Mouse (Mus musculus) natural killer cell, adult 2 months (primary cell): ENCODE measurements around the gene Avil.

Experiments
- DNase-seq, 2 experiments: peaks; one replicate each; pipeline ENCODE4 v3.0.0; 2022; ENCODE audit warnings: low spot score in 2 of 2

Gene Avil

GRCm38 (mm10) chr10:126980933-126981530, 19.5 kb upstream of the Avil start:
- no peak for DNase-seq

DNA sequence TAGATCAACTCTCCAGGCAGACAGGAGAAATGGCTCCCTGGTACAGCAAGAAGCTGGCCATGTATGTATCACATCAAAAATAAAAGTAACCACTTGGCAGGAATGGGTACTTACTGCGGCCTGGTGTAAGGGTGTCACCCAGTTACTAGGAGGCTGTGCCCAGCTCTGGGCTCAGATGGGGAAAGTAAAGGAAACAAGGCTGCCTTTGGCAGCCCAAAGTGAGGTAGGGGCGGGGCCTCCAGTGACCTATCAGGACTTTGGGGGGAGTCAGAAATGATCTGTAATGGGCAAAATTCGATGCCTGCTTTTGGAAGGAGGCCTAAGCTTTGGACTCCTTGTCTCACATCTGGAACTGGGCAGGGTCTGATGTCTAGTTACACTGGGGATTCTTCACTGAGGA, 18.8 kb upstream of the Avil start:
- no peak for DNase-seq

DNA sequence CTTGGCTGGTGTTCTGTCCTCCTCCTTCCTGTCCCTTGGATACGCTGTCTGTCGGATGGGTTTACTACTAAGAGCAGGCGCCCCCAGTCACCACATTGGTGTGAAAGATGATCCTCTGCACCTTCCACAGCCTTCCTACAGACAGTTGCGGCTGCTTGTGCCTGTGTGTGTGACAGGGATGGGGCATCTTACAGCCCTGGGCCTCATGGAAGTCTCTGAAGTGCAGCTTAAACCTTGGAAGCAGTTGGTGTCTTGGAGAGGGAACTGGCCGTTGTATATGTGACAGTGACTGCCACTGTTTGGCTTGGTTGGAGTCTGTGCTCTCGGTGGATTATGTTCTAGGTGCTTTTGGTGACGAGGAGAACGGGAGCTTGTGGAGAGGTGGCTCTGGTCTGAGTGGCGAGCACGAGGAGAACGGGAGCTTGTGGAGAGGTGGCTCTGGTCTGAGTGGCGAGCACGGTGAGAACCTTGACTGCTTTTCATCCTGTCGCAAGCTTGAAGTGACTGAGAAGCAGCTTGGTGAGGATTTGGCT, 17.2 kb upstream of the Avil start:
- no peak for DNase-seq

DNA sequence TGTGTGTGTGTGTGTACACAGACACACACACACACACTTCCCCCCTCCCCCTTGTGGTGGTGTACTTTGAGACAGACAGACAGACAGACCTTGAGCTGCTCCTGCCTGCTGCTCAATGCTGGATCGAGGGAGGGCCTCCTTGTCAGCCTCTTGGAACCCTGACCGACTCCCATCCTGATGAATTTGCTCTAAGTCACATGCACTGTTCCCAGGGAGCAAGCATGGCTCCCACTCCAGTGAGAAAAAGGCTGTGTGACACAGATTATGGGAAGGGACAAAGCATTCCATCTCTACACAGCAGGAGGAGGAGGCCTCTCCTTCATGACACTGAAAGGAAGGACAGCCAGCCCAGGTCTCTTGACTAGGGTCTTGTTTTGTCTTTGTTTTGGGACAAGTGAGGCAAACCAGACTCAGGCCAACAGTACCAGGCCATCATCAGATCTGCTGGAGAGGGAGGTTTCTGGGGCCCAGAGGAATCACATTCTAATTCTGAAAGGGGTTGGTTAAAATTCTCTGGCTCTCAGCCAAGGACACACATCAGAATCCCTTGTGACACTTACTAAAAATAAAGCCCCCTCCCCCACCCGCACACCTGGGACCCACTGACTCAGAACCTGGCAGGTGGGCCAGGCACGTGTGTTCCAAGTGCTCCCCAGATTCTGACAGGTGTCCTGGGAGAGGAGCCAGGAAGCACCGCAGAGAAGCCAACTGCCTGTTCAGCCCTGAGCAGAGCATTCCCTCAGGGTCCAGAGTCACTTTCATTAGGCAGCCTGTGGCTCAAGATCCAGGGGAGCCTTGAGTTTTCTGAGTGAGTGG, 16.1 kb upstream of the Avil start:
- no peak for DNase-seq

DNA sequence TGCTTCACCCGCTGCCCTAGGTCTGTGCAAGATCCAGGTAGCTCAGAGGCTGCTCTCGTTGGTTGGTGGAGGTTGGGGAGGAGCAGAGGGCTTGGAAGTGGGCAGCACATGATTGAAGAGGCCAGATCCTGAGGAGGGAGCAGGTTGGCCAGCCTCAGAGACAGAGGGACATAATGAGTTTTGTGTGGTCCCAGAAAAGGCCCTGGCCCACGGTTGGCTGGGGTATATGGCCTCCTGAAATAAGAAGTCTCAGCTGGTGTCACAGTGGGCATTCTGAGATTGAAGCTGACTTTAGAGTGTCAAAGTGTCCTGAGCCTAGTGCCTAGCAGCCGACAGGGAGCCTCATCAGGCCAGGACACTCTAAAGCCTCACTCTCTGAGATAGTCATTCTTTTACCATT, 15.4 kb upstream of the Avil start:
- DNase-seq, result no peak

- no peak for DNase-seq
These were observed 14.9 kb upstream of the Avil start for GRCm38 (mm10) chr10:126985579-126985978.

DNA sequence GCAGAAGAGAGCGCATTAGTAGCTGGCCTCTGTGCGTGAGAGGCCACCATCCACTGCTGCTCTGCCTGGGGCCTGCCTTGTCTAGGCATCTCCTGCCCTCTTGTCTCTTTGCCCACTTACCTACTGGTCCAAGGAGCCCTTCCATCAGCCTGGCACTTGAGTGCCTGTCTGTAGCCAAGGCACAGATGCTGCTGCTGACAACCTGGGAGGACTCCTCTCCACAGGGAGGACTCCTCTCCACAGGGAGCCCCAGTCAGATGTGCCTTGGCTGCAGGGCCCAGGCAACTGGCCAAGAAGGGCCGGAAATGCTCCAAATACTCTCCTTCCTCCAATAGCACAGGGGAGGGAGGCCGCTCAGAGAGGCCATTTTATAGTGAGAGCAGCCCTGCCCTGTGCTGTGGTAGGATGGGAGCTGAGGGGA, 14.0 kb upstream of the Avil start:
- no peak for DNase-seq

DNA sequence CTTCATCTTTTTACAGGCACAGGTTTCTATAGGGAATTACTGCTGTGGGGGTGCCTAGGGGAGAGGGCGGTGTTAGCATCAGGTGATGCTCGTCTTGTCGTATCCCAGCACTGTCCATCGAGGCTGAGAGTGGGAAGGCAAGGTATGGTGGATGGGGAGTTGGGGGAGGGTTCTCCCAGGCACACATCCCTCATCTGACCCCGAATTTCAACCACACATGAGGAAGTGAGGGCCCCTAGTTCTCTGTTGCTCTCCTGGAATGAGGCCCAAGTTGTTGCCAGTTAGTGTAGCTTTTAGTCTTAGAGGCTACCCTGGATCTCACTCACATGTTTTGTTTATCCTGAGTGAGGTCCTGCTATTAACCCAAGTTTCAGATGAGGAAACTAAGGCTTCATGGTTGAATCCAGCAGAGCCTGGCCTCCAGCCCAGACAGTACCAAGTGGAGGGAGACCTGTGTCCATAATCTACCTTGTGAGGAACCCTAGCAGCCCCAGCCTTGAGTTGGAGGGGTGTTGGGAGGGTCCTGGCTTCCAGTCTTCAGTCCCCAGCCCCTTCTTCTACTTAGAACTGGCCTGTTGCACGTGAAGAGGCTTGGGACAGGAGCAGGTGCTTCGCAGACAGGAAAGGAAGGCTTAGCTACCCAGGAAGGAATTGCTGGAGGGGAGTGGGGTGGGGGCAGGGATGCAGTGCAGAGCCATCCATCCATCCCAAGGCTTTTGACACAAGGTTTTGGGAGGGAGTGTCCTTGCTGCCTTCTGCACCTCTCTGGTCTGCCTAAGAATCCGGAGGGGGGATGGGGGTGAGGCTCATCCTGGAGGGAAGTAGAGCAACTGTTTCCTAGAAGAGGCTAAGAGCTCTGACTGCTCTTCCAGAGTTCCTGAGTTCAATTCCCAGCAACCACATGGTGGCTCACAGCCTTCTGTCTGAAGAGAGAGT, 13.1 kb upstream of the Avil start:
- DNase-seq, result no peak

GRCm38 (mm10) chr10:126988513-126989165, 11.9 kb upstream of the Avil start:
- DNase-seq, result no peak

- peak; percentile 76 to 84 for DNase-seq
These were observed 10.0 kb upstream of the Avil start for GRCm38 (mm10) chr10:126990313-126991056.

- no peak for DNase-seq
These were observed 8.8 kb upstream of the Avil start for GRCm38 (mm10) chr10:126991676-126992075.

GRCm38 (mm10) chr10:126993621-126994020, 6.9 kb upstream of the Avil start:
- peak in 1 of 2 experiments; percentile 24 for DNase-seq

- DNase-seq, result no peak
These were observed 3.0 kb upstream of the Avil start for GRCm38 (mm10) chr10:126997340-126998113.

DNA sequence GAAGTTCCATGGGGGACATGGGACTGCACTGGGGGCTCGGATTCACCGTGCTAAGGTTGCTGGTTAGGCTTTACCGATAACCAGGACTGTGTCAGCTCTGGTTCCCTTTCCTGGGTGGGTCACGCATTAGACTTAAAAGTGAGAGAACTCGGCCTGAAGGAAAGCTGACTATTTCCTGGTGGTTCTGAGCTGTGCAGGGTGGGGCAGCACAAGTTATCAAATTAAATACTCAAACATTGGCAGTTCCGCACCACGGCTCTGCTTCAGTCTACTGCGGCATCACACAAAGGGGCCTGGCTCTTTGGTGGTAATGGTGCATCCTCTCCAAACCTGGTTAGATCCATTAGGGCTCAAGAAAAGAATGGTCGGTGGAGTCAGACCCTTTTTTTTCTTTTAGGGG, 788 bp downstream of the Avil start:
- no peak for DNase-seq

- DNase-seq, result no peak
These were observed 1.5 kb downstream of the Avil start for GRCm38 (mm10) chr10:127002056-127002455.

DNA sequence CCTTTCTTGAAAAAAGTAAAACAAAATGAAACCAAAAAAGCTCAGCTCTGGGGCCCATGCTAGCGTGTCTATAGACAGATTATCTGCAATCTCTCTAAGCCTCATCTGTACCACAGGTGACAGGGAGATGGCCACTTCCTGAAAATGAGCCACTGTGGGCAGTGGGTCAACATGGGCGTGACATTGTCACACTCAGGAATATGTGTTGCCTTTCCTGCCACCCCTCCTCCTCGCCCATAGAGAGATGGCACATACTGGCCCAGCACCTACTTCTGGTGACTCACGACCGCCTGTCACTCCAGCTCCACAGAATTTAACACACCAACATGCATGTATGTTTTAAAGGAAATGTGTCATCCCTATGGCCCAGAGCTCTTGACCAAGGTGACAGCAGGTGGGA, 2.3 kb downstream of the Avil start:
- peak; percentile 15 to 54 for DNase-seq

DNA sequence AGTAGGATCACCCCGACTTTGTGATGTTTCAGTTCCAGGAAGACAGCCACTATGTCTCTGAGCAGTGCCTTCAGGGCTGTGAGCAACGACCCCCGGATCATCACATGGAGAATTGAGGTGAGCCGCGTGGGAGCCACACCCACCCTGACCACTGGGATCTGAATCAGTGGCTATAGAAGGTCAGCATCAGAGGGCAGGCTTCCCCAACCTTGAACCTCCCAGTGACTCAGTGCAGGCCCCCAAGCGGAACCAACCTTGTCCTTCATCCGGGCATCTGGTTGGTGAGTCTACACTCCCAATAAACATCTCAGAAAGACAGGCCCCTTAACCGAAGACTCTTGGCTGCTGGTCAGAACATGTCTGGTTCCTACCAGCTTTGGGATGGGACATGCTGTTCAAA, 2.8 kb downstream of the Avil start:
- no peak for DNase-seq

- DNase-seq, result no peak
These were observed 3.3 kb downstream of the Avil start for GRCm38 (mm10) chr10:127003806-127004205.

DNA sequence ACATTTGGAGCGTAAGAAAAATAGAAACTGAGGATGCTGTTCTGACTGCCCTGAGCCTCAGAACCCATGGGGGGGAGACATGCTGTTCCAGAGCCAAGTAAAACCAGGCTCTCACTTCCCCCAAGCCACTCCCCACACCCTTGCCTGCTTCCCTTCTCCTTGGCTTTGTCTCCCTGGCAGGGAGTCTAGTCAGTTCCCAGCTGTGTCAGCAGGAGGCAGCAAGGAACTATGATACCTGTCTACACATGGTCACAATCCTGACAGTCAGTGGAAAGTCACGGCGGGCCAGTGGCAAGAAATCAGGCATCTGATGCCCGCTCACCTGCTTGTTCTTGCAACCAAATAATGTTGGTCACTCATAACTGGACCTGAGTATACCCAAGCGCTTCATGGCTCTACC, 16.0 kb downstream of the Avil start:
- no peak for DNase-seq

DNA sequence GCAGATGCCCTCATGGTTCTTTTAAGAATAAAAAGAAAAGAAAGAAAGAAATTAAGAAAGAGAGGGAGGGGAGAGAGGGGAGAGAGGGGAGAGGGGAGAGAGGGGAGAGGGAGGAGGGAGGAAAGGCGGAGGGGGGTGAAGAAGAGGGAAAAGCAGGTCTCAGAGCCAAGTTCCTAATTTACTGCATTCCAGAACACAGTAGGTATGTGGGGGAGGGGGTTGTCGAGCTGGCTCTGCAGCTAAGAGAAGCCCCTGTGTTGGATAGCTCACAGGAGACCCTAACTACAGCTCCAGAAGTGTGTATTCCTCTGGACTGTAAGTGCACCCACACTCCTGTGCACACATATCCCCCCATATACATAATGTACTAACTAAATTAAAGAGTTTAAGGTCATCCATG, 16.6 kb downstream of the Avil start:
- no peak for DNase-seq
